In genomic region chrX:73573942-73574604, GRCm38 (mm10) we compare ENCODE assay signal across 9 mouse cellular contexts.
DNase-seq lines count a peak whose midpoint lies in the region; ATAC-seq lines count a peak whose summit lies in the region.
"Had no signal": no experiment of that assay in that cellular context is flagged by ENCODE, and none has a peak within 500 bp of the region (broad histone marks: within the 10 kb centered on the region; RNA-seq: fewer than 3 reads in every experiment).

No protein-coding gene starts in this region.

- H3K4me2 ChIP-seq in kidney, embryonic 15.5 days = no peak overlapping the region
- H3K4me2 ChIP-seq in embryonic facial prominence, embryonic 11.5 days (ENCODE audit: low read depth, low read length) = no peak overlapping the region
- no peak overlapping the region for H3K4me2 ChIP-seq in intestine, embryonic 15.5 days (replicated peaks)
- H3K4me2 ChIP-seq: embryonic facial prominence, embryonic 13.5 days had no signal

- H3K9me3 ChIP-seq in kidney, embryonic 15.5 days (replicated peaks) = no peaks in the 10 kb centered on the region
- H3K9me3 ChIP-seq in embryonic facial prominence, embryonic 11.5 days (replicated peaks; ENCODE audit: control insufficient read depth, low read length) = no peaks in the 10 kb centered on the region
- no peaks in the 10 kb centered on the region for H3K9me3 ChIP-seq in intestine, embryonic 15.5 days
- H3K9me3 ChIP-seq: embryonic facial prominence, embryonic 13.5 days had no signal

- no peaks in the 10 kb centered on the region for H3K36me3 ChIP-seq in kidney, embryonic 15.5 days
- no peaks in the 10 kb centered on the region for H3K36me3 ChIP-seq in embryonic facial prominence, embryonic 11.5 days (replicated peaks; ENCODE audit: control insufficient read depth, insufficient read depth, low read depth, low read length)
- H3K36me3 ChIP-seq in intestine, embryonic 15.5 days = no peaks in the 10 kb centered on the region
- H3K36me3 ChIP-seq: embryonic facial prominence, embryonic 13.5 days had no signal

- WGBS in kidney, embryonic 15.5 days = 89% methylated on average over 5 of the region's 5 CpGs
- WGBS in embryonic facial prominence, embryonic 11.5 days = 84% methylated on average over 5 of the region's 5 CpGs
- 87% methylated on average over 5 of the region's 5 CpGs for WGBS in intestine, embryonic 15.5 days

- peaks cover 34% of the 10 kb centered on the region for H3K27me3 ChIP-seq in kidney, embryonic 15.5 days
- H3K27me3 ChIP-seq in embryonic facial prominence, embryonic 11.5 days (ENCODE audit: control insufficient read depth, insufficient read depth, low read length) = no peaks in the 10 kb centered on the region
- H3K27me3 ChIP-seq in intestine, embryonic 15.5 days (replicated peaks) = no peaks in the 10 kb centered on the region

- H3K4me1 ChIP-seq in kidney, embryonic 15.5 days = no peaks in the 10 kb centered on the region
- no peaks in the 10 kb centered on the region for H3K4me1 ChIP-seq in embryonic facial prominence, embryonic 11.5 days (ENCODE audit: control insufficient read depth, insufficient read depth, low read length)
- no peaks in the 10 kb centered on the region for H3K4me1 ChIP-seq in intestine, embryonic 15.5 days (replicated peaks)
- H3K4me1 ChIP-seq: embryonic facial prominence, embryonic 13.5 days had no signal

- DNase-seq in kidney, postnatal 10 days = peak; percentile 41
- peak; percentile 17 for DNase-seq in NIH3T3 (ENCODE audit: low read depth)
- DNase-seq in embryonic facial prominence, embryonic 11.5 days (ENCODE audit: low spot score) = peak; percentile 18
- peak; percentile 7 for DNase-seq in retina, embryonic 14.5 days (ENCODE audit: low spot score)
- no peak for DNase-seq in right cerebral cortex, postnatal 10 days (ENCODE audit: low spot score in 2 of 2)
- DNase-seq: adrenal gland, postnatal 14 days had no signal

- H3K4me3 ChIP-seq in kidney, embryonic 15.5 days (replicated peaks) = no peak overlapping the region
- no peak overlapping the region for H3K4me3 ChIP-seq in embryonic facial prominence, embryonic 11.5 days (ENCODE audit: low read depth, low read length)
- H3K4me3 ChIP-seq in intestine, embryonic 15.5 days (replicated peaks) = no peak overlapping the region
- H3K4me3 ChIP-seq: embryonic facial prominence, embryonic 13.5 days had no signal

- H3K9ac ChIP-seq in kidney, embryonic 15.5 days = no peak overlapping the region
- no peak overlapping the region for H3K9ac ChIP-seq in embryonic facial prominence, embryonic 11.5 days (replicated peaks; ENCODE audit: low read length)
- H3K9ac ChIP-seq in intestine, embryonic 15.5 days = no peak overlapping the region
- H3K9ac ChIP-seq: embryonic facial prominence, embryonic 13.5 days had no signal

- ATAC-seq in kidney, embryonic 15.5 days (replicated peaks; ENCODE audit: low FRiP score) = no peak
- no peak for ATAC-seq in embryonic facial prominence, embryonic 11.5 days (replicated peaks; ENCODE audit: insufficient number of reproducible peaks, low FRiP score, low TSS enrichment, low read depth)
- ATAC-seq in intestine, embryonic 15.5 days = no peak

- no peak overlapping the region for H3K27ac ChIP-seq in kidney, embryonic 15.5 days
- no peak overlapping the region for H3K27ac ChIP-seq in embryonic facial prominence, embryonic 11.5 days (replicated peaks; ENCODE audit: low read depth, low read length)
- H3K27ac ChIP-seq in intestine, embryonic 15.5 days = no peak overlapping the region
- H3K27ac ChIP-seq: embryonic facial prominence, embryonic 13.5 days had no signal

Comparison
In these comparisons a context has a peak if more than half of its experiments do, and no peak if none do; other contexts are left out.
1. DNase-seq: peak in kidney, postnatal 10 days (single experiment), NIH3T3 (single experiment), embryonic facial prominence, embryonic 11.5 days (single experiment) and retina, embryonic 14.5 days (single experiment); none in right cerebral cortex, postnatal 10 days (0 of 2).